Mouse (Mus musculus): ENCODE measurements around the gene Wsb1. TPM values are rescaled to one million over a fixed set of nuclear protein-coding genes. Genes with fewer than 3 reads are reported as not detected.

Gene Wsb1
- polyA plus RNA-seq, 1 experiment from 2014 or later, result 119 TPM

DNA sequence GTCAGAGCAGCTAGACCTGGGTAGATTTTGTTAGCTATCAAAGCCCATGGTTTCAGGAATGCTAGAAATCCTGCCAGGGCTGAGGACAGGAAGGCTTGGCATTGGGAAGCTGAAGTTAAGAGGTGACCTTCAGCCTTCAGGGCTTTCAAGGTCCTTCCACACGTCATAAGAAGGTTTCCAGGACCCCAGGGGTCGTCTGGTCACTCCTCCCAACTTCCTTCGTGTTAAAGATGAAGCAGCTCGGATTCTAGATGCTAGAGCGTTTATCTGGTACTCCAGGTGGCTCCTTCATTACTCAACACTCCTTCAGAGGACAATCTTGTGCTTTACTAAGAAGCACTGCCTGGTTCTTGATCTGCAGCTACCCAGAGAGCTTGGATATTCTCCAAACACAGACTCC lies 45.4 kb downstream of the Wsb1 start:
- H3K4me3 ChIP-seq, result no peak overlapping the region
- no peak overlapping the region for H3K27ac ChIP-seq
- 33% methylated on average over 5 of the region's 5 CpGs for WGBS
- no peaks in the 10 kb centered on the region for H3K9me3 ChIP-seq (replicated peaks)
- no peak overlapping the region for H3K4me2 ChIP-seq
- no peak for ATAC-seq (replicated peaks; ENCODE audit: insufficient number of reproducible peaks, insufficient read depth, low FRiP score, low read depth)
- H3K9ac ChIP-seq, result no peak overlapping the region
- H3K36me3 ChIP-seq, result no peaks in the 10 kb centered on the region
- H3K4me1 ChIP-seq (replicated peaks), result peaks cover 7% of the 10 kb centered on the region
- no peaks in the 10 kb centered on the region for H3K27me3 ChIP-seq

DNA sequence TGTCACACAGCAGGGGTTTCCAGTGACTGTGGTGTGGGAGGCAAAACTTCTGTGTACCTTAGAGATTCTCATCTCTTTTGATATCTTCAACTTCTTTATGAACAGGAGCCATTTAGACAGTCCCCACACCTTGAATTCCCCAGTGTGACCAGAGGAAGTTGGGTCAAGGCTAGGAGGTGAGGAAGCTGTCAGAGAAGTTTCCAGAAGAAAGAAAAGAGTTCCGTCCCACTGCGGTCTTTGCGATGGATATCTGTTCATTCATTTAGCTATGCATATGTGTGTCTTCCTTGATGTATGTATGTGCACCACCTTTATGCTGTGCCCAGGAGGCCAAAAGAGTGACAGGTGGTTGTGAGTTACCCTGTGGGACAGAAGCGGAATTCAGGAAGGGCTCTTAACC lies 46.0 kb downstream of the Wsb1 start:
- no peak overlapping the region for H3K4me2 ChIP-seq

DNA sequence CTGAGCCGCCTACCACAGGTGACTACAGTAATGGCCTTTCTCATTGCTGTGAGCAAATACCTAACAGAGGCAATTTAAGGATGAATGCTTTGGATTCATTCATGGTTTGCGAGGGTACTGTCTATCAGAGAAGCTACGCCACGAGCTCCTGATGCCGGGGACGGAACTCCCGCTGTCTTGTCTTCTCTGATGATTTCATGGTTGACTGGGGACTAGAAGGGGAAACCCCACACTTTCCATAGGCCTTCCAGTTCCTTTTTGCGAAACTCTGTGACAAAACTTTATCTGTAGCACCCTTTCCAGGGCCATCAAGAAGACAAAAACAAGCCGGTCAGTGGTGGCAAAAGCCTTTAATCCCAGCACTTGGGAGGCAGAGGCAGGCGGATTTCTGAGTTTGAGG lies 46.8 kb downstream of the Wsb1 start:
- WGBS, result 89% methylated on average over 10 of the region's 10 CpGs
- ATAC-seq (replicated peaks; ENCODE audit: insufficient number of reproducible peaks, insufficient read depth, low FRiP score, low read depth), result no peak
- H3K9ac ChIP-seq, result no peak overlapping the region
- no peaks in the 10 kb centered on the region for H3K36me3 ChIP-seq
- H3K27me3 ChIP-seq, result no peaks in the 10 kb centered on the region
- peaks cover 6% of the 10 kb centered on the region for H3K4me1 ChIP-seq (replicated peaks)
- H3K9me3 ChIP-seq (replicated peaks), result no peaks in the 10 kb centered on the region
- no peak overlapping the region for H3K27ac ChIP-seq
- no peak overlapping the region for H3K4me2 ChIP-seq
- no peak overlapping the region for H3K4me3 ChIP-seq

More for the DNA sequence above, 46.0 kb downstream of the Wsb1 start:
- Histone ChIP-seq H3K9ac (no peak overlapping the region), H3K4me3 (no peak overlapping the region), H3K9me3 (replicated peaks) (no peaks in the 10 kb centered on the region), H3K27me3 (no peaks in the 10 kb centered on the region), H3K27ac (no peak overlapping the region), H3K36me3 (no peaks in the 10 kb centered on the region), H3K4me1 (replicated peaks) (peaks cover 6% of the 10 kb centered on the region)
- 98% methylated on average over 4 of the region's 4 CpGs for WGBS
- ATAC-seq (replicated peaks; ENCODE audit: insufficient number of reproducible peaks, insufficient read depth, low FRiP score, low read depth), result no peak

- H3K4me2 ChIP-seq, result no peak overlapping the region
- H3K36me3 ChIP-seq, result no peaks in the 10 kb centered on the region
- no peaks in the 10 kb centered on the region for H3K27me3 ChIP-seq
- H3K9ac ChIP-seq, result no peak overlapping the region
- H3K4me3 ChIP-seq, result no peak overlapping the region
- peaks cover 18% of the 10 kb centered on the region for H3K4me1 ChIP-seq (replicated peaks)
- 70% methylated on average over 3 of the region's 3 CpGs for whole genome bisulfite sequencing
- no peaks in the 10 kb centered on the region for H3K9me3 ChIP-seq (replicated peaks)
- no peak overlapping the region for H3K27ac ChIP-seq
- ATAC-seq (replicated peaks; ENCODE audit: insufficient number of reproducible peaks, insufficient read depth, low FRiP score, low read depth), result no peak
These were observed 50.0 kb downstream of the Wsb1 start for GRCm38 (mm10) chr11:79204444-79204843.

DNA sequence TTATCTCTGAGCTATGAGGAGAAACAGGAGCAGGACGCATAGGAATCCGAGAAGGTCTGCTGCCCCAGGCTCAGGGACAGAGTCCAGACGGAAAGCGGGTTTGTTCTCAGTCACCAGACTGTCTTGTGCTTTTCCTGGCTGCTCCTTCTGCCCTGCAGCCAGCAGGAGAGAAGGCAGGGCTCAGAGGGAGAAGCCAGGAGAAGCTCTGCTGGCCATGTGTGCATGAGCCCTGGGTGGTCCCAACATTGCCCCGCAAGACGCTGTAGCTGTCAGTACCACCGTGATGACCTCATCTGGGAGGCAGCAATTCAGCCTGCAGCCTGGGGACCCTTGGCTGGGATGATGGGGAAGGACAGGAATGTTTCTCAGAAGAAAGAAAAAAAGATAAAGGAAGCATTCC lies 54.0 kb downstream of the Wsb1 start:
- Histone ChIP-seq H3K4me2 (no peak overlapping the region), H3K9ac (no peak overlapping the region), H3K4me3 (no peak overlapping the region), H3K27me3 (no peaks in the 10 kb centered on the region), H3K36me3 (no peaks in the 10 kb centered on the region), H3K27ac (peak overlapping the region; percentile 48; the same call in 1 of the 2 replicates), H3K9me3 (replicated peaks) (no peaks in the 10 kb centered on the region), H3K4me1 (replicated peaks) (peaks cover 29% of the 10 kb centered on the region)
- ATAC-seq (replicated peaks; ENCODE audit: insufficient number of reproducible peaks, insufficient read depth, low FRiP score, low read depth), result no peak
- 17% methylated on average over 7 of the region's 7 CpGs for whole genome bisulfite sequencing

GRCm38 (mm10) chr11:79198562-79198961 lies 55.9 kb downstream of the Wsb1 start:
- no peak overlapping the region for H3K9ac ChIP-seq
- H3K4me3 ChIP-seq, result no peak overlapping the region
- H3K27me3 ChIP-seq, result no peaks in the 10 kb centered on the region
- H3K27ac ChIP-seq, result no peak overlapping the region
- no peak for ATAC-seq (replicated peaks; ENCODE audit: insufficient number of reproducible peaks, insufficient read depth, low FRiP score, low read depth)
- 75% methylated on average over 4 of the region's 4 CpGs for WGBS
- peaks cover 29% of the 10 kb centered on the region for H3K4me1 ChIP-seq (replicated peaks)
- no peaks in the 10 kb centered on the region for H3K9me3 ChIP-seq (replicated peaks)
- no peak overlapping the region for H3K4me2 ChIP-seq
- H3K36me3 ChIP-seq, result no peaks in the 10 kb centered on the region

DNA sequence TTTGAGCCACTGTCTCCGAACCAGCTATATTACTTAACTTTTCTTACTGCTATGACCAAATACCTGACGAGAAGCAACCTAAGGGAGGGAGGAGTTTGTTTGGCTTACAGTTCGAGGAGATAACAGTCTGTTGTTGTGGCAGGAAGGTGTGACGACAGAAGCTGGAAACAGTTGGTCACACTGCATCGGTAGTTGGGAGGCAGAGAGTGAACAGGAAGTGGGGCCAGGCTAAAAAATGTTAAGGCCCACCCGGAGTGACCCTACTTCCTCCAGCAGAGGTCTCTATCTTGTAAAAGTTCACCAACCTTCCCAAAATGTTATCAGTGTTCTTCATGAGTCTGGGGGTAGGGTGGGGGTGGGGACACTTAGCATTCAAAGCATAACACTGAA lies 56.6 kb downstream of the Wsb1 start:
- WGBS, result 64% methylated on average over 6 of the region's 6 CpGs
- Histone ChIP-seq H3K27ac (no peak overlapping the region), H3K4me3 (no peak overlapping the region), H3K4me1 (replicated peaks) (peaks cover 29% of the 10 kb centered on the region), H3K9me3 (replicated peaks) (no peaks in the 10 kb centered on the region), H3K4me2 (no peak overlapping the region), H3K36me3 (no peaks in the 10 kb centered on the region), H3K9ac (no peak overlapping the region), H3K27me3 (no peaks in the 10 kb centered on the region)
- ATAC-seq (replicated peaks; ENCODE audit: insufficient number of reproducible peaks, insufficient read depth, low FRiP score, low read depth), result no peak

DNA sequence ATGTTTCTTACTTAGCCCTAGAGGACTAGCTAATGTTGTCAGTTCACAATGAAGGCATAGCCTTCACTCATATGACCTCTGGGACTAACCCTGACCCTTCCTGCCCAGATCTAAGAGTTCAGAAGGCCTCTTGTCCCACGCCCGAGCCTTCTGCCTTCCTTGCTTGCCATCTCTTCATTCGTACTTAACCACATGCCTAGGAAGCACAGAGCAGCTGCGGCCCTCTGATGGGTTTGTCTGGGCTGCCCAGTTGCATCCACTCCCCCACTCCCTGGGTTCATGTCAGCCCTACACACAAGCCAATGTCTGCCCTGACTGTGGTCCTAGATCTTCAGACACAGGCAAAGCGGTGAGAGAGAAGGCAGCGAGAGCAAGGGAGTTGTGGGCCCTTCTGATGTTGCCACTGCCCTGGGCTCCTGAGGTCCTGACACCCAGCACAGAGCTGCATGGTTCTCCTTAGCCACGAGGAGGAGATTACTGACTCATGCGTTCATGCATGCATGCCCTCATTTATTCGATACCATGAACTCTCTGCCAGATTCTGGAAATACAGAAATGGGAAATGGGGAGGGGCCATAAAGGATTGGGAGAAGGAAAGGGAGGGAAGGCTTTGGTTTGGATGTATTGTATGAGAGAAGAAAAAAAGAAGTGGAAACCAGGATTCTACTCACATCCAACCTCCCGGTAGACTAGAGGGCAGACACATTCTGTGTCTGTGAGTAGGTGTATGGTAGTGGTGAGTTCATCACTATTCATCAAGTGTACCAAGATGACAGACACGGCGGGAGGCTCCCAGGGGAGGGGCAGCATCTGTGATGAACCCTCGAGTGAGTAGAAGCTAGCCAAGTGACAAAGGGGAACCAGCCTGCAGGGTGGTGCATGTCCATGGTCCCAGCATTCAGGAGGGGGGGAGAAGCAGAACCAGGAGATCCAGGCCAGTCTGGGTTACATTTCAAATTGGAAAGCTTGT lies 57.3 kb downstream of the Wsb1 start:
- Histone ChIP-seq H3K27ac (peak overlapping the region; percentile 69), H3K4me2 (no peak overlapping the region), H3K4me1 (replicated peaks) (peaks cover 30% of the 10 kb centered on the region), H3K36me3 (no peaks in the 10 kb centered on the region), H3K4me3 (no peak overlapping the region), H3K9me3 (replicated peaks) (no peaks in the 10 kb centered on the region), H3K27me3 (no peaks in the 10 kb centered on the region), H3K9ac (no peak overlapping the region)
- no peak for ATAC-seq (replicated peaks; ENCODE audit: insufficient number of reproducible peaks, insufficient read depth, low FRiP score, low read depth)
- 69% methylated on average over 13 of the region's 13 CpGs for WGBS

DNA sequence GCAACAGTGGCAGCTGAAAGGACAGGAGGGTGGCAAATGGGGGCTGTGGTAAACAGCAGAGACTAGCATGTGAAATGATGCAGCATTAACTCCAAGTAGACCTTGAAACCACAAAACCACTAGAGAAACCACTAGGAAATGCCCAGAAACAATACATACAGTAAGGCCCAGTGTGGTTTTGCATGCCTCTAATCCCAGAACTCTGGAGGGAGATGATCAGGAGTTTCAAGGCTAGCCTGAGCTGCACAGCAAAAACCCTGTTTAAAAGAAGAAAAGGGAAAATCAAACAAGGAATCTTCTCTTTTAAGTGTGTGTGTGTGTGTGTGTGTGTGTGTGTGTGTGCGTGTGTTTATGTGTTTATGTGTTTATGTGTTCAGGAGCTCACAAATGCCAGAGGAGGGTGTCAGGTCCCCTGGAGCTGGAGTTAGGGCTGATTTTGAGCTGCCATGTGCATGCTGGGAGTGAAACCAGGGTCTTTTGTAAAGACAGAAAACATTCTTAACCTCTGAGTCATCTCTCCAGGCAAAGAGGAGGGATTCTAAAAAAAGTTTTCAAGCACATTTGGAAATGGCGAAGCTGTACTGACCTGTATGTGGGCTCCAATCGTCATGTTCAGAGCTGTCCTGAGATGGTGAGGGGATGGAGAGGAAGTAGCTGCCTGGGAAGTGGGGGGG lies 58.1 kb downstream of the Wsb1 start:
- 24% methylated on average over 3 of the region's 3 CpGs for WGBS
- Histone ChIP-seq H3K4me3 (no peak overlapping the region), H3K4me1 (replicated peaks) (peaks cover 38% of the 10 kb centered on the region), H3K4me2 (no peak overlapping the region), H3K9me3 (replicated peaks) (no peaks in the 10 kb centered on the region), H3K27me3 (no peaks in the 10 kb centered on the region), H3K27ac (peak overlapping the region; percentile 69), H3K9ac (no peak overlapping the region), H3K36me3 (no peaks in the 10 kb centered on the region)
- no peak for ATAC-seq (replicated peaks; ENCODE audit: insufficient number of reproducible peaks, insufficient read depth, low FRiP score, low read depth)

- H3K27ac ChIP-seq, result peak overlapping the region; percentile 87
These were observed 62.3 kb downstream of the Wsb1 start for GRCm38 (mm10) chr11:79192176-79192575.

DNA sequence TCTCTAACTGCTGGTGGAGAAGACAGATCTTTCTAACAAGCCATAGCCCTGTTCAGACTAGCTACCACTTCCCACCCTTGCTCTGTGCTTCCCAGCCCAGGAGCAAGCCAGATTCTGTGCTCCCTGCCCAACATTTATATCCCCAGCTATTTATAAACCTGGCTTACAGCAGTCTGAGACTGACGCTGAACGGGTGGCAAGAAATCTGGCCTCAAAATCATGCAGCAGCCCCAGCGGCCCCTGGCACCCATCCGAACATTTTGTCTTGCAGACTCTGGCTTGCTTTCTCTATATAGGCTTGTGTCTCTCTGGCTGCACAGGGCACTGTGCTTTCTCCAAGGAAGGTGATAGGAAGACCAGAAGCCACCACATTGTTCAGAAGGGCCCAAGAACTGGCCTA lies 63.3 kb downstream of the Wsb1 start:
- Histone ChIP-seq H3K9ac (no peak overlapping the region), H3K4me1 (replicated peaks) (peaks cover 40% of the 10 kb centered on the region), H3K27ac (peak overlapping the region; percentile 87), H3K36me3 (no peaks in the 10 kb centered on the region), H3K4me3 (no peak overlapping the region), H3K4me2 (no peak overlapping the region), H3K9me3 (replicated peaks) (no peaks in the 10 kb centered on the region), H3K27me3 (no peaks in the 10 kb centered on the region)
- peak; percentile 64 for ATAC-seq (replicated peaks; ENCODE audit: insufficient number of reproducible peaks, insufficient read depth, low FRiP score, low read depth)
- 41% methylated on average over 4 of the region's 4 CpGs for WGBS

More at GRCm38 (mm10) chr11:79192176-79192575, 62.3 kb downstream of the Wsb1 start:
- peaks cover 50% of the 10 kb centered on the region for H3K4me1 ChIP-seq (replicated peaks)
- no peaks in the 10 kb centered on the region for H3K36me3 ChIP-seq
- H3K9me3 ChIP-seq (replicated peaks), result no peaks in the 10 kb centered on the region
- 69% methylated on average over 1 of the region's 1 CpGs for WGBS
- H3K4me3 ChIP-seq, result no peak overlapping the region
- no peak overlapping the region for H3K9ac ChIP-seq
- no peak for ATAC-seq (replicated peaks; ENCODE audit: insufficient number of reproducible peaks, insufficient read depth, low FRiP score, low read depth)
- no peaks in the 10 kb centered on the region for H3K27me3 ChIP-seq
- H3K4me2 ChIP-seq, result no peak overlapping the region
